Mouse (Mus musculus): ENCODE results near the gene Epn2. TPM values are rescaled to one million over a fixed set of nuclear protein-coding genes. Genes with fewer than 3 reads are reported as not detected.

The Epn2 gene
- polyA plus RNA-seq, 1 experiment = 76.0 TPM

- H3K27me3 ChIP-seq (ENCODE audit: control insufficient read depth, insufficient read depth, low read length, poor library complexity, severe bottlenecking) = no peaks in the 10 kb centered on the region
- H3K9me3 ChIP-seq (replicated peaks; ENCODE audit: control insufficient read depth, insufficient read depth, low read length, poor library complexity, severe bottlenecking) = no peaks in the 10 kb centered on the region; the same call in 1 of the 2 replicates
- H3K36me3 ChIP-seq (ENCODE audit: control insufficient read depth, insufficient read depth, low read length, poor library complexity, severe bottlenecking) = no peaks in the 10 kb centered on the region
- no peaks in the 10 kb centered on the region for H3K4me1 ChIP-seq (ENCODE audit: control insufficient read depth, insufficient read depth, low read length)
- TF ChIP-seq POLR2A (IDR thresholded peaks at IDR 0.05; ENCODE audit: insufficient read depth, low read length) (no peak), CTCF (IDR thresholded peaks at IDR 0.05; ENCODE audit: low read depth, low read length) (no peak), EP300 (IDR thresholded peaks at IDR 0.05; ENCODE audit: insufficient read depth, low read depth, low read length) (no peak)
- H3K27ac ChIP-seq (ENCODE audit: insufficient read depth, low read length) = no peak overlapping the region
- H3K9ac ChIP-seq (ENCODE audit: low read depth, poor library complexity, severe bottlenecking) = no peak overlapping the region
- H3K4me3 ChIP-seq (ENCODE audit: low read depth, low read length) = no peak overlapping the region
These were observed 111.0 kb downstream of the Epn2 start for GRCm38 (mm10) chr11:61468534-61468933.

Other genes starting within 250 kb of the Epn2 start
- not detected in 2 replicates for gene Slc47a2, start 236.8 kb downstream of the Epn2 start, polyA plus RNA-seq (2011; ENCODE audit: insufficient read depth, insufficient read length, low read depth, missing spikeins)
- gene Slc47a1, start 201.3 kb downstream of the Epn2 start, polyA plus RNA-seq (2011; ENCODE audit: insufficient read depth, insufficient read length, low read depth, missing spikeins) = 0.43 TPM in 1 of 2 replicates, not detected in the other
- gene Rnf112, start 125.6 kb downstream of the Epn2 start, polyA plus RNA-seq (2011; ENCODE audit: insufficient read depth, insufficient read length, low read depth, missing spikeins) = not detected in 2 replicates
- gene Mfap4, start 94.3 kb downstream of the Epn2 start, polyA plus RNA-seq (2011; ENCODE audit: insufficient read depth, insufficient read length, low read depth, missing spikeins) = 1.3 and 1.9 TPM in 2 replicates
- gene Mapk7, start 85.3 kb downstream of the Epn2 start, polyA plus RNA-seq (2011; ENCODE audit: insufficient read depth, insufficient read length, low read depth, missing spikeins) = 33.3 and 35.1 TPM in 2 replicates
- gene B9d1, start 74.5 kb downstream of the Epn2 start, polyA plus RNA-seq (2011; ENCODE audit: insufficient read depth, insufficient read length, low read depth, missing spikeins) = 18.7 and 20.8 TPM in 2 replicates
- gene Grap, start 73.6 kb upstream of the Epn2 start, polyA plus RNA-seq (2011; ENCODE audit: insufficient read depth, insufficient read length, low read depth, missing spikeins) = not detected in 2 replicates
- 7.7 and 8.7 TPM in 2 replicates for gene Fam83g, start 104.4 kb upstream of the Epn2 start, polyA plus RNA-seq (2011; ENCODE audit: insufficient read depth, insufficient read length, low read depth, missing spikeins)
- gene Slc5a10, start 141.1 kb upstream of the Epn2 start, polyA plus RNA-seq (2011; ENCODE audit: insufficient read depth, insufficient read length, low read depth, missing spikeins) = 0.35 TPM in 1 of 2 replicates, not detected in the other
- 58.4 and 64.2 TPM in 2 replicates for gene Prpsap2, start 182.4 kb upstream of the Epn2 start, polyA plus RNA-seq (2011; ENCODE audit: insufficient read depth, insufficient read length, low read depth, missing spikeins)

Data from ES-Bruce4 (cell line).